In genomic region chr1:180312792-180313311, GRCm38 (mm10) we compare ENCODE assay signal across 8 mouse cellular contexts. TPM values are rescaled to one million over a fixed set of nuclear protein-coding genes. Genes with fewer than 3 reads are reported as not detected.
DNase-seq lines count a peak whose midpoint lies in the region; ATAC-seq and TF ChIP-seq lines count a peak whose summit lies in the region.
"Had no signal": no experiment of that assay in that cellular context is flagged by ENCODE, and none has a peak within 500 bp of the region (broad histone marks: within the 10 kb centered on the region; RNA-seq: fewer than 3 reads in every experiment).

No protein-coding gene starts in this region.

- H3K9me3 ChIP-seq in ES-E14 (ENCODE audit: control insufficient read depth, insufficient read depth, low read depth, low read length) = no peaks in the 10 kb centered on the region
- H3K9me3 ChIP-seq in intestine, embryonic 16.5 days (ENCODE audit: control insufficient read depth, low read length) = no peaks in the 10 kb centered on the region
- no peaks in the 10 kb centered on the region for H3K9me3 ChIP-seq in neural tube, embryonic 14.5 days (ENCODE audit: control insufficient read depth, low read length)
- no peaks in the 10 kb centered on the region for H3K9me3 ChIP-seq in liver, embryonic 11.5 days (ENCODE audit: control insufficient read depth, low read length)

- no peak overlapping the region; a peak in 1 of 4 replicates for H3K4me3 ChIP-seq in ES-E14 (ENCODE audit: insufficient read depth in 1 of 2, low read depth in 1 of 2, low read length in 2 of 2, poor library complexity in 1 of 2, severe bottlenecking in 1 of 2)
- no peak overlapping the region for H3K4me3 ChIP-seq in intestine, embryonic 16.5 days (ENCODE audit: low read length)
- H3K4me3 ChIP-seq in neural tube, embryonic 14.5 days (ENCODE audit: low read depth, low read length) = no peak overlapping the region
- H3K4me3 ChIP-seq in liver, embryonic 11.5 days (ENCODE audit: low read depth, low read length) = no peak overlapping the region
- H3K4me3 ChIP-seq: erythroblast, embryonic 14.5 days had no signal

- in situ Hi-C loops in ES-E14 (cut with MboI; ENCODE audit: low sequenced_read_pairs in 2 of 2, unreplicated experiment in 2 of 2) = no loop called here

- ATAC-seq in CD4-positive, CD25-positive, alpha-beta regulatory T cell, adult 4 months = peak; percentile 42
- peak; percentile 39; the same call in 1 of the 2 replicates for ATAC-seq in intestine, embryonic 16.5 days
- peak; percentile 80 for ATAC-seq in neural tube, embryonic 14.5 days (ENCODE audit: low read depth)
- no peak for ATAC-seq in liver, embryonic 11.5 days (replicated peaks; ENCODE audit: low FRiP score)

- H3K9ac ChIP-seq in ES-E14 (ENCODE audit: insufficient read depth, low read depth, low read length, poor library complexity, severe bottlenecking) = no peak overlapping the region
- no peak overlapping the region for H3K9ac ChIP-seq in intestine, embryonic 16.5 days (ENCODE audit: low read depth, low read length)
- no peak overlapping the region for H3K9ac ChIP-seq in neural tube, embryonic 14.5 days (replicated peaks; ENCODE audit: low read depth, low read length)
- no peak overlapping the region for H3K9ac ChIP-seq in liver, embryonic 11.5 days (ENCODE audit: low read depth, low read length)

- no peaks in the 10 kb centered on the region for H3K36me3 ChIP-seq in ES-E14 (ENCODE audit: control insufficient read depth, insufficient read depth, low read length, poor library complexity, severe bottlenecking)
- no peaks in the 10 kb centered on the region for H3K36me3 ChIP-seq in intestine, embryonic 16.5 days (ENCODE audit: control insufficient read depth, insufficient read depth, low read length)
- H3K36me3 ChIP-seq in neural tube, embryonic 14.5 days (ENCODE audit: control insufficient read depth, insufficient read depth, low read length) = no peaks in the 10 kb centered on the region
- H3K36me3 ChIP-seq in liver, embryonic 11.5 days (ENCODE audit: control insufficient read depth, insufficient read depth, low read length) = no peaks in the 10 kb centered on the region

- H3K27ac ChIP-seq in ES-E14 (ENCODE audit: insufficient read depth, low read depth, low read length, poor library complexity, severe bottlenecking) = peak overlapping the region; percentile 34; the same call in 1 of the 2 replicates
- H3K27ac ChIP-seq in intestine, embryonic 16.5 days (ENCODE audit: low read length) = no peak overlapping the region; the same call in 1 of the 2 replicates
- peak overlapping the region; percentile 58; the same call in 1 of the 2 replicates for H3K27ac ChIP-seq in neural tube, embryonic 14.5 days (ENCODE audit: low read depth, low read length)
- no peak overlapping the region for H3K27ac ChIP-seq in liver, embryonic 11.5 days (ENCODE audit: low read depth, low read length)

- no peak overlapping the region for H3K4me2 ChIP-seq in intestine, embryonic 16.5 days (ENCODE audit: low read depth, low read length)
- peak overlapping the region; percentile 35; the same call in 1 of the 2 replicates for H3K4me2 ChIP-seq in neural tube, embryonic 14.5 days (ENCODE audit: low read depth, low read length)
- H3K4me2 ChIP-seq in liver, embryonic 11.5 days = no peak overlapping the region

- peaks cover 6 to 20% of the 10 kb centered on the region in 2 experiments; a peak in 3 of 4 replicates for H3K4me1 ChIP-seq in ES-E14 (ENCODE audit: control insufficient read depth in 2 of 2, insufficient read depth in 2 of 2, low read length in 2 of 2, poor library complexity in 1 of 2)
- H3K4me1 ChIP-seq in intestine, embryonic 16.5 days (ENCODE audit: control insufficient read depth, insufficient read depth, low read length) = peaks cover 13% of the 10 kb centered on the region
- H3K4me1 ChIP-seq in neural tube, embryonic 14.5 days (ENCODE audit: control insufficient read depth, insufficient read depth, low read length) = peaks cover 11% of the 10 kb centered on the region; the same call in 1 of the 2 replicates
- H3K4me1 ChIP-seq in liver, embryonic 11.5 days (replicated peaks; ENCODE audit: control insufficient read depth, insufficient read depth, low read length) = peaks cover 15% of the 10 kb centered on the region

- 47% methylated on average over 6 of the region's 6 CpGs for WGBS in intestine, embryonic 16.5 days
- 11% methylated on average over 6 of the region's 6 CpGs for WGBS in neural tube, embryonic 14.5 days
- 53% methylated on average over 6 of the region's 6 CpGs for WGBS in liver, embryonic 11.5 days

- no peak for DNase-seq in ES-E14 (ENCODE audit: low read depth, low spot score)
- DNase-seq in embryo, embryonic 10 days (ENCODE audit: low spot score) = peak; percentile 60
- peak; percentile 98 for DNase-seq in heart, adult 11 months
- DNase-seq in liver, embryonic 11.5 days (ENCODE audit: low spot score) = no peak

- H3K27me3 ChIP-seq in intestine, embryonic 16.5 days (replicated peaks; ENCODE audit: control insufficient read depth, insufficient read depth, low read length) = no peaks in the 10 kb centered on the region
- no peaks in the 10 kb centered on the region for H3K27me3 ChIP-seq in neural tube, embryonic 14.5 days (ENCODE audit: control insufficient read depth, insufficient read depth, low read length)
- H3K27me3 ChIP-seq in liver, embryonic 11.5 days (replicated peaks; ENCODE audit: control insufficient read depth, insufficient read depth, low read length) = peaks cover 7% of the 10 kb centered on the region; the same call in 1 of the 2 replicates

TF ChIP-seq in ES-E14, 5 proteins besides CTCF, POLR2A, EP300 and RAD21:
- no peak for TF ChIP-seq CHD2 (IDR thresholded peaks at IDR 0.05; ENCODE audit: low read depth, low read length)
- 0 out of 2 replicates have a peak, but pooled peaks have one; percentile 44 for TF ChIP-seq MAFK (IDR thresholded peaks at IDR 0.05; ENCODE audit: insufficient read depth, low read depth, low read length)

RNA-seq across cellular contexts. Expression of gene Itpkb, which starts 17.4 kb away (rescaled TPM):
- polyA plus RNA-seq in CD4-positive, CD25-positive, alpha-beta regulatory T cell, adult 4 months (2017; shearing (Covaris generic)) = 10 to 100 TPM; 54.6 to 56.7 TPM
- 2.8 and 3.3 TPM in 2 replicates for total RNA-seq in ES-E14 (2012; rRNA removed)
- polyA plus RNA-seq in intestine, embryonic 16.5 days (2015; fragmentation: Nextera tagmentation; extraction: Ambion mirVana) = 5.1 TPM in 2 replicates
- polyA plus RNA-seq in neural tube, embryonic 14.5 days (2014; fragmentation: Nextera tagmentation; extraction: Ambion mirVana) = 2.4 and 2.9 TPM in 2 replicates
- polyA plus RNA-seq in liver, embryonic 11.5 days (2014; fragmentation: Nextera tagmentation; extraction: Ambion mirVana) = 4.1 and 4.3 TPM in 2 replicates

RNA-seq across cellular contexts. Expression of gene Psen2, which starts 49.6 kb away (rescaled TPM):
- 100 to 1,000 TPM; 130 to 142 TPM for polyA plus RNA-seq in CD4-positive, CD25-positive, alpha-beta regulatory T cell, adult 4 months (2017; shearing (Covaris generic))
- 13.6 and 24.6 TPM in 2 replicates for total RNA-seq in ES-E14 (2012; rRNA removed)
- polyA plus RNA-seq in intestine, embryonic 16.5 days (2015; fragmentation: Nextera tagmentation; extraction: Ambion mirVana) = 22.6 and 25.2 TPM in 2 replicates
- 14.1 and 16.3 TPM in 2 replicates for polyA plus RNA-seq in neural tube, embryonic 14.5 days (2014; fragmentation: Nextera tagmentation; extraction: Ambion mirVana)
- polyA plus RNA-seq in liver, embryonic 11.5 days (2014; fragmentation: Nextera tagmentation; extraction: Ambion mirVana) = 30.9 and 31.3 TPM in 2 replicates

Comparison
In these comparisons a context has a peak if more than half of its experiments do, and no peak if none do; other contexts are left out.
1. DNase-seq: peak in embryo, embryonic 10 days (single experiment) and heart, adult 11 months (single experiment); none in ES-E14 (single experiment) and liver, embryonic 11.5 days (single experiment).
2. H3K27ac ChIP-seq: peak in ES-E14 (single experiment) and neural tube, embryonic 14.5 days (single experiment); none in intestine, embryonic 16.5 days (single experiment) and liver, embryonic 11.5 days (single experiment).